Mouse (Mus musculus): ENCODE results near the gene Gm13285. TPM values are rescaled to one million over a fixed set of nuclear protein-coding genes. Genes with fewer than 3 reads are reported as not detected.
"Not testable (repeated sequence)": the region's sequence is repeated elsewhere in the genome, so short reads cannot be mapped to it uniquely, and the experiment has no call there.

The Gm13285 gene
- polyA plus RNA-seq, 1 experiment from 2014 or later, result not detected

DNA sequence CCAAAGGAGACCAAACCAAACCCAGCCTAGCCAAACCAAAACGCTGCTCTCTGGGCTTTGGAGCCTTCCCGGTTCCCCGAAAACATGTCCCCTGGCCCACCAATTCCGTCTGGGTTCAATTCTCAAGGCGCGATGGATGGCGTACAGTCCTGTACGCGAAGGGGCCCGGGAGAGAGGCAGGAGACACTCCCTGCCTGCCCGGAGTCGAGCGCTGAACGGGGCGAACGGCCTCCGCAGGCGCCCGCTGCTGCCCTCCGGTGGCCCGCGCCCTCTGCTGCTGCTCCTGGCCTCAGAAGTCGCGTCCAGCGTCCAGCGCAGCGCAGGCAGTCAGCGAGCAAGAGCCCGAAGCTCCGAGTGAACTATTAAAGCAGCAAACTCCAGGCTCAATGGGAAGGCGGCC lies 17.1 kb upstream of the Gm13285 start:
- 0% methylated on average over 3 of the region's 31 CpGs for WGBS
- H3K36me3 ChIP-seq (ENCODE audit: insufficient read depth, low read length); H3K4me3 ChIP-seq (replicated peaks; ENCODE audit: low read depth, low read length); H3K9ac ChIP-seq (ENCODE audit: low read depth, low read length); ATAC-seq (replicated peaks; ENCODE audit: low FRiP score, low read depth); H3K4me1 ChIP-seq (replicated peaks; ENCODE audit: insufficient read depth, low read length); H3K27me3 ChIP-seq (ENCODE audit: insufficient read depth, low read length); DNase-seq (ENCODE audit: low spot score); H3K9me3 ChIP-seq (replicated peaks; ENCODE audit: low read length): not testable (repeated sequence)
- H3K4me2 ChIP-seq (ENCODE audit: low read length), result peak overlapping the region; percentile 35; the same call in 1 of the 2 replicates
- H3K27ac ChIP-seq, result peak overlapping the region; percentile 50; the same call in 1 of the 2 replicates

DNA sequence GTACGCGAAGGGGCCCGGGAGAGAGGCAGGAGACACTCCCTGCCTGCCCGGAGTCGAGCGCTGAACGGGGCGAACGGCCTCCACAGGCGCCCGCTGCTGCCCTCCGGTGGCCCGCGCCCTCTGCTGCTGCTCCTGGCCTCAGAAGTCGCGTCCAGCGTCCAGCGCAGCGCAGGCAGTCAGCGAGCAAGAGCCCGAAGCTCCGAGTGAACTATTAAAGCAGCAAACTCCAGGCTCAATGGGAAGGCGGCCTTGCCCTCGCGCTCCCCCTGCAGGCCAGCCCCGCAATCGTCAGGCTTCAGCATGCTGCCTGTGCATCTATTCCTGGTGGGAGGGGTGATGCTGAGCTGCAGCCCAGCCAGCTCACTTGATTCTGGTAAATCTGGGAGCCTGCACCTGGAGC lies 14.1 kb upstream of the Gm13285 start, which contains the start of gene Gm13276:
Gene Gm13276 (plus strand): TSS at position 301 of the 400 bp plus-strand sequence.
- not testable (repeated sequence) for H3K27ac ChIP-seq; H3K4me2 ChIP-seq (ENCODE audit: low read length); H3K4me1 ChIP-seq (replicated peaks; ENCODE audit: insufficient read depth, low read length); H3K4me3 ChIP-seq (replicated peaks; ENCODE audit: low read depth, low read length); H3K27me3 ChIP-seq (ENCODE audit: insufficient read depth, low read length); H3K9ac ChIP-seq (ENCODE audit: low read depth, low read length); ATAC-seq (replicated peaks; ENCODE audit: low FRiP score, low read depth); DNase-seq (ENCODE audit: low spot score); H3K9me3 ChIP-seq (replicated peaks; ENCODE audit: low read length); H3K36me3 ChIP-seq (ENCODE audit: insufficient read depth, low read length)
- no CpG with 5 or more reads among the region's 27 CpGs for WGBS

DNA sequence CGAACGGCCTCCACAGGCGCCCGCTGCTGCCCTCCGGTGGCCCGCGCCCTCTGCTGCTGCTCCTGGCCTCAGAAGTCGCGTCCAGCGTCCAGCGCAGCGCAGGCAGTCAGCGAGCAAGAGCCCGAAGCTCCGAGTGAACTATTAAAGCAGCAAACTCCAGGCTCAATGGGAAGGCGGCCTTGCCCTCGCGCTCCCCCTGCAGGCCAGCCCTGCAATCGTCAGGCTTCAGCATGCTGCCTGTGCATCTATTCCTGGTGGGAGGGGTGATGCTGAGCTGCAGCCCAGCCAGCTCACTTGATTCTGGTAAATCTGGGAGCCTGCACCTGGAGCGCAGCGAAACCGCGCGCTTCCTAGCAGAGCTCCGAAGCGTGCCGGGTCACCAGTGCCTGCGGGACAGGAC lies 11.1 kb upstream of the Gm13285 start, which contains the start of gene Gm13277:
Gene Gm13277 (plus strand): TSS at position 231 of the 400 bp plus-strand sequence.
- H3K4me2 ChIP-seq (ENCODE audit: low read length); H3K4me1 ChIP-seq (replicated peaks; ENCODE audit: insufficient read depth, low read length); H3K4me3 ChIP-seq (replicated peaks; ENCODE audit: low read depth, low read length); DNase-seq (ENCODE audit: low spot score); H3K9me3 ChIP-seq (replicated peaks; ENCODE audit: low read length); H3K27me3 ChIP-seq (ENCODE audit: insufficient read depth, low read length); H3K27ac ChIP-seq; H3K36me3 ChIP-seq (ENCODE audit: insufficient read depth, low read length); H3K9ac ChIP-seq (ENCODE audit: low read depth, low read length); ATAC-seq (replicated peaks; ENCODE audit: low FRiP score, low read depth): not testable (repeated sequence)
- WGBS, result 0% methylated on average over 2 of the region's 28 CpGs
- peak; percentile 58 for TF ChIP-seq CTCF (IDR thresholded peaks at IDR 0.05; ENCODE audit: low read depth)

DNA sequence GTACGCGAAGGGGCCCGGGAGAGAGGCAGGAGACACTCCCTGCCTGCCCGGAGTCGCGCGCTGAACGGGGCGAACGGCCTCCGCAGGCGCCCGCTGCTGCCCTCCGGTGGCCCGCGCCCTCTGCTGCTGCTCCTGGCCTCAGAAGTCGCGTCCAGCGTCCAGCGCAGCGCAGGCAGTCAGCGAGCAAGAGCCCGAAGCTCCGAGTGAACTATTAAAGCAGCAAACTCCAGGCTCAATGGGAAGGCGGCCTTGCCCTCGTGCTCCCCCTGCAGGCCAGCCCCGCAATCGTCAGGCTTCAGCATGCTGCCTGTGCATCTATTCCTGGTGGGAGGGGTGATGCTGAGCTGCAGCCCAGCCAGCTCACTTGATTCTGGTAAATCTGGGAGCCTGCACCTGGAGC lies 8.2 kb upstream of the Gm13285 start, which contains the start of gene Gm13278:
Gene Gm13278 (plus strand): TSS at position 301 of the 400 bp plus-strand sequence.
- not testable (repeated sequence) for H3K9me3 ChIP-seq (replicated peaks; ENCODE audit: low read length); H3K36me3 ChIP-seq (ENCODE audit: insufficient read depth, low read length); H3K4me1 ChIP-seq (replicated peaks; ENCODE audit: insufficient read depth, low read length); DNase-seq (ENCODE audit: low spot score); H3K9ac ChIP-seq (ENCODE audit: low read depth, low read length); H3K4me2 ChIP-seq (ENCODE audit: low read length); H3K4me3 ChIP-seq (replicated peaks; ENCODE audit: low read depth, low read length); H3K27me3 ChIP-seq (ENCODE audit: insufficient read depth, low read length); ATAC-seq (replicated peaks; ENCODE audit: low FRiP score, low read depth); H3K27ac ChIP-seq
- WGBS, result no CpG with 5 or more reads among the region's 28 CpGs

DNA sequence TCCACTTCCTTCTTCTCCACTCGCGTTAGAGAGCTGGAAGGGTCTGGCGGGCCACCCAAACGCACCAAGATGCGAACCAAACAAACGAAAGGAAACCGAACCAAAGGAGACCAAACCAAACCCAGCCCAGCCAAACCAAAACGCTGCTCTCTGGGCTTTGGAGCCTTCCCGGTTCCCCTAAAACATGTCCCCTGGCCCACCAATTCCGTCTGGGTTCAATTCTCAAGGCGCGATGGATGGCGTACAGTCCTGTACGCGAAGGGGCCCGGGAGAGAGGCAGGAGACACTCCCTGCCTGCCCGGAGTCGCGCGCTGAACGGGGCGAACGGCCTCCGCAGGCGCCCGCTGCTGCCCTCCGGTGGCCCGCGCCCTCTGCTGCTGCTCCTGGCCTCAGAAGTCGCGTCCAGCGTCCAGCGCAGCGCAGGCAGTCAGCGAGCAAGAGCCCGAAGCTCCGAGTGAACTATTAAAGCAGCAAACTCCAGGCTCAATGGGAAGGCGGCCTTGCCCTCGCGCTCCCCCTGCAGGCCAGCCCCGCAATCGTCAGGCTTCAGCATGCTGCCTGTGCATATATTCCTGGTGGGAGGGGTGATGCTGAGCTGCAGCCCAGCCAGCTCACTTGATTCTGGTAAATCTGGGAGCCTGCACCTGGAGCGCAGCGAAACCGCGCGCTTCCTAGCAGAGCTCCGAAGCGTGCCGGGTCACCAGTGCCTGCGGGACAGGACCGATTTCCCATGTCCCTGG lies 5.4 kb upstream of the Gm13285 start, which contains the start of gene Gm13275:
Gene Gm13275 (plus strand): TSS at position 552 of the 740 bp plus-strand sequence.
- H3K4me3 ChIP-seq (replicated peaks; ENCODE audit: low read depth, low read length); ATAC-seq (replicated peaks; ENCODE audit: low FRiP score, low read depth); H3K9me3 ChIP-seq (replicated peaks; ENCODE audit: low read length); H3K4me1 ChIP-seq (replicated peaks; ENCODE audit: insufficient read depth, low read length); H3K27ac ChIP-seq; H3K27me3 ChIP-seq (ENCODE audit: insufficient read depth, low read length); DNase-seq (ENCODE audit: low spot score); H3K36me3 ChIP-seq (ENCODE audit: insufficient read depth, low read length); H3K4me2 ChIP-seq (ENCODE audit: low read length); H3K9ac ChIP-seq (ENCODE audit: low read depth, low read length): not testable (repeated sequence)
- peak; percentile 40; the same call in 1 of the 2 replicates for TF ChIP-seq CTCF (IDR thresholded peaks at IDR 0.05; ENCODE audit: low read depth)
- 0% methylated on average over 10 of the region's 52 CpGs for WGBS

DNA sequence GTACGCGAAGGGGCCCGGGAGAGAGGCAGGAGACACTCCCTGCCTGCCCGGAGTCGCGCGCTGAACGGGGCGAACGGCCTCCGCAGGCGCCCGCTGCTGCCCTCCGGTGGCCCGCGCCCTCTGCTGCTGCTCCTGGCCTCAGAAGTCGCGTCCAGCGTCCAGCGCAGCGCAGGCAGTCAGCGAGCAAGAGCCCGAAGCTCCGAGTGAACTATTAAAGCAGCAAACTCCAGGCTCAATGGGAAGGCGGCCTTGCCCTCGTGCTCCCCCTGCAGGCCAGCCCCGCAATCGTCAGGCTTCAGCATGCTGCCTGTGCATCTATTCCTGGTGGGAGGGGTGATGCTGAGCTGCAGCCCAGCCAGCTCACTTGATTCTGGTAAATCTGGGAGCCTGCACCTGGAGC lies 2.4 kb upstream of the Gm13285 start, which contains the start of gene Gm13279:
Gene Gm13279 (plus strand): TSS at position 301 of the 400 bp plus-strand sequence.
- not testable (repeated sequence) for H3K27ac ChIP-seq; DNase-seq (ENCODE audit: low spot score); H3K36me3 ChIP-seq (ENCODE audit: insufficient read depth, low read length); H3K4me2 ChIP-seq (ENCODE audit: low read length); H3K27me3 ChIP-seq (ENCODE audit: insufficient read depth, low read length); H3K9me3 ChIP-seq (replicated peaks; ENCODE audit: low read length); H3K4me3 ChIP-seq (replicated peaks; ENCODE audit: low read depth, low read length); ATAC-seq (replicated peaks; ENCODE audit: low FRiP score, low read depth); H3K4me1 ChIP-seq (replicated peaks; ENCODE audit: insufficient read depth, low read length); H3K9ac ChIP-seq (ENCODE audit: low read depth, low read length)
- no CpG with 5 or more reads among the region's 28 CpGs for WGBS

DNA sequence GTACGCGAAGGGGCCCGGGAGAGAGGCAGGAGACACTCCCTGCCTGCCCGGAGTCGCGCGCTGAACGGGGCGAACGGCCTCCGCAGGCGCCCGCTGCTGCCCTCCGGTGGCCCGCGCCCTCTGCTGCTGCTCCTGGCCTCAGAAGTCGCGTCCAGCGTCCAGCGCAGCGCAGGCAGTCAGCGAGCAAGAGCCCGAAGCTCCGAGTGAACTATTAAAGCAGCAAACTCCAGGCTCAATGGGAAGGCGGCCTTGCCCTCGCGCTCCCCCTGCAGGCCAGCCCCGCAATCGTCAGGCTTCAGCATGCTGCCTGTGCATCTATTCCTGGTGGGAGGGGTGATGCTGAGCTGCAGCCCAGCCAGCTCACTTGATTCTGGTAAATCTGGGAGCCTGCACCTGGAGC lies 3.5 kb downstream of the Gm13285 start, which contains the start of gene Gm13287:
Gene Gm13287 (plus strand): TSS at position 301 of the 400 bp plus-strand sequence.
- WGBS, result no CpG with 5 or more reads among the region's 29 CpGs
- not testable (repeated sequence) for H3K4me2 ChIP-seq (ENCODE audit: low read length)

DNA sequence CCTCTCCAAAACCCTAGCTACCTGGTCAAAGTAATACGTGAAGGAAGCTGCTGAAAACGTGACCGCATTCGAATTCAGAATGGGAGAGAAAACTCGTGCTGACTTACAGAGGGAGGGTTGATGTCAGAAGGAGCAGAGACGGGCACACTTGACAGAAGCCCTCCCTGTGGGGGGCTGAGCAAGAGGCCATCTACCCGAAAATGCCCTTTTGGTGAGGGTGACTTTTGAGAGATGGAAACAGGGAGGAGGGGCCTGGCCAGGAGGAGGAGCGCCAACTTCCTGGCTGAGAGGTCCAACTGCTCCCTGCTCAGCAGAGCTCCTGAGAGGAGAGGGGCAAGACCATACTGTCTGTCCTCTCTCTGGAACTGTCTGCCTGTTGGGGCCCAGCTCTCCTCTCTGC lies 5.8 kb downstream of the Gm13285 start, which contains the start of gene Gm13288:
Gene Gm13288 (plus strand): TSS at position 301 of the 400 bp plus-strand sequence.
- H3K9ac ChIP-seq (ENCODE audit: low read depth, low read length); H3K4me2 ChIP-seq (ENCODE audit: low read length); H3K27me3 ChIP-seq (ENCODE audit: insufficient read depth, low read length); H3K4me1 ChIP-seq (replicated peaks; ENCODE audit: insufficient read depth, low read length); H3K36me3 ChIP-seq (ENCODE audit: insufficient read depth, low read length); DNase-seq (ENCODE audit: low spot score); ATAC-seq (replicated peaks; ENCODE audit: low FRiP score, low read depth); H3K4me3 ChIP-seq (replicated peaks; ENCODE audit: low read depth, low read length); H3K9me3 ChIP-seq (replicated peaks; ENCODE audit: low read length); H3K27ac ChIP-seq: not testable (repeated sequence)
- WGBS, result no CpG with 5 or more reads among the region's 8 CpGs

More for the DNA sequence above, 3.5 kb downstream of the Gm13285 start, which contains the start of gene Gm13287:
- not testable (repeated sequence) for DNase-seq (ENCODE audit: low spot score); H3K27me3 ChIP-seq (ENCODE audit: insufficient read depth, low read length); H3K4me1 ChIP-seq (replicated peaks; ENCODE audit: insufficient read depth, low read length); H3K9me3 ChIP-seq (replicated peaks; ENCODE audit: low read length); H3K4me3 ChIP-seq (replicated peaks; ENCODE audit: low read depth, low read length); H3K27ac ChIP-seq; H3K9ac ChIP-seq (ENCODE audit: low read depth, low read length); H3K36me3 ChIP-seq (ENCODE audit: insufficient read depth, low read length); ATAC-seq (replicated peaks; ENCODE audit: low FRiP score, low read depth)

All from kidney, postnatal 0 days (tissue).